20 mouse cellular contexts compared by ENCODE assay signal in the genomic region with DNA sequence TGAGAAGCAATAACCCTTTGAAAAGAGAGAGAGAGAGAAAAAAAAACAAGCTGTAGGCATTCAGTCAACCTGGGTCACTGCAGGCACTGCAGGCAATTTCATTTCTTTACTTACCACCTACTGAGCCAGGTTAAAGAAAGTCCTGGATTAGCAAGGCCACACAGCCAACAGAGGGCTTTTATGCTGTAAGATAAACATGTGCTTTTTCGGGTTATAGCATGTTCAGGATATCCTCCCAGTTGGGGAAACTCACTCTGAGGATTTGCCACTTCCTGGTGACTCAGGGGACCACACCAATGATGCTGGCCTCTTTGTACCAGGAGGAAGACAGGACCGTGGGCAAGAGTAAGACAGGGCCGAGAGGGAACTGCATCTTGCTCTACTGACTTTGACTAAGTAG.
"Had no signal": no experiment of that assay in that cellular context is flagged by ENCODE, and none has a peak within 500 bp of the region (broad histone marks: within the 10 kb centered on the region; RNA-seq: fewer than 3 reads in every experiment).

No protein-coding gene starts in this region.

- H3K4me3 ChIP-seq: midbrain, embryonic 10.5 days; myocyte; neural tube, embryonic 13.5 days; neural tube, embryonic 15.5 days; stomach, embryonic 15.5 days had no signal

- ATAC-seq: midbrain, embryonic 16.5 days had no signal

- H3K36me3 ChIP-seq: midbrain, embryonic 10.5 days; neural tube, embryonic 13.5 days; neural tube, embryonic 15.5 days; stomach, embryonic 15.5 days had no signal

- H3K9me3 ChIP-seq: midbrain, embryonic 10.5 days; neural tube, embryonic 13.5 days; neural tube, embryonic 15.5 days; stomach, embryonic 15.5 days had no signal

- H3K4me1 ChIP-seq: stomach, embryonic 15.5 days had no signal

- H3K9ac ChIP-seq: liver, embryonic 14.5 days; lung, embryonic 14.5 days; neural tube, embryonic 13.5 days; neural tube, embryonic 15.5 days; stomach, embryonic 15.5 days had no signal

- H3K27me3 ChIP-seq: neural tube, embryonic 13.5 days; neural tube, embryonic 15.5 days; stomach, embryonic 15.5 days had no signal

- H3K4me2 ChIP-seq: lung, embryonic 14.5 days; neural tube, embryonic 13.5 days; neural tube, embryonic 15.5 days; stomach, embryonic 15.5 days had no signal

- DNase-seq: lung, adult 18-20 months; lung, postnatal 10 days; lung, postnatal 4 days; midbrain, embryonic 14.5 days; retina, postnatal 1 day; right cerebral cortex, adult 18-20 months; right cerebral cortex, postnatal 25 days; right cerebral cortex, postnatal 4 days; spleen, adult 18-20 months; thymus, adult 2 months; thymus, postnatal 25 days; thymus, postnatal 4 days had no signal

- H3K27ac ChIP-seq: liver, embryonic 14.5 days; midbrain, embryonic 10.5 days; neural tube, embryonic 13.5 days; neural tube, embryonic 15.5 days; stomach, embryonic 15.5 days had no signal
